Mouse (Mus musculus) heart, embryonic 11.5 days (tissue): ENCODE measurements at regions not wholly inside any gene's neighbourhood (a gene's known extent, or its start where the extent isn't known, plus 50 kb on each side); places are given as distances from the start of the nearest gene placed in this dataset.

ENCODE experiments used
- ATAC-seq: fragments of 200-750 bp; cut with Nextera tagmentation; replicated peaks from 2 replicates; pipeline ENCODE4 v1.8.0; 2017; ENCODE audit warnings: moderate library complexity; ENCODE audit not compliant: insufficient number of reproducible peaks, low FRiP score, low TSS enrichment
- H3K27ac ChIP-seq: fragments of 300-500 bp; sonication (generic); 2 replicates; pipeline ENCODE4 v1.5.1; 2014; ENCODE audit warnings: mild to moderate bottlenecking, low read depth, low read length
- H3K27me3 ChIP-seq: fragments of 300-500 bp; sonication (generic); 2 replicates; pipeline ENCODE4 v1.6.1; 2014; ENCODE audit warnings: mild to moderate bottlenecking, low read length, mixed read lengths; ENCODE audit not compliant: control insufficient read depth, insufficient read depth
- H3K36me3 ChIP-seq: fragments of 300-500 bp; sonication (generic); 2 replicates; pipeline ENCODE4 v1.6.1; 2014; ENCODE audit warnings: mild to moderate bottlenecking, low read length, moderate library complexity, mixed read lengths; ENCODE audit not compliant: control insufficient read depth, insufficient read depth
- H3K4me1 ChIP-seq: fragments of 300-500 bp; sonication (generic); 2 replicates; pipeline ENCODE4 v1.6.1; 2014; ENCODE audit warnings: low read length; ENCODE audit not compliant: control insufficient read depth, insufficient read depth
- H3K4me2 ChIP-seq: fragments of 300-500 bp; sonication (generic); 2 replicates; pipeline ENCODE4 v1.6.1; 2014; ENCODE audit warnings: mild to moderate bottlenecking, moderate library complexity
- H3K4me3 ChIP-seq: fragments of 300-500 bp; sonication (generic); 2 replicates; pipeline ENCODE4 v1.5.1; 2014; ENCODE audit warnings: low read depth, low read length
- H3K9ac ChIP-seq: fragments of 300-500 bp; sonication (generic); 2 replicates; pipeline ENCODE4 v1.6.1; 2014; ENCODE audit warnings: mild to moderate bottlenecking, low read depth, low read length, moderate library complexity
- H3K9me3 ChIP-seq: fragments of 300-500 bp; sonication (generic); replicated peaks from 2 replicates; pipeline ENCODE4 v1.6.1; 2016; ENCODE audit warnings: low read length; ENCODE audit not compliant: control insufficient read depth
- WGBS: fragments of 180-500 bp; shearing (Covaris S2); extraction: QIAGEN DNeasy Blood & Tissue Kit; methylation state at CpG from one replicate; pipeline ENCODE4 v1.1.7; 2014; ENCODE audit not compliant: insufficient replicate concordance; 5-methylcytosine and 5-hydroxymethylcytosine counted together

GRCm38 (mm10) chr5:64744041-64744440 is 59.1 kb upstream of the Klf3 start:
- no peak overlapping the region for H3K4me3 ChIP-seq
- H3K9ac ChIP-seq: no peak overlapping the region
- no peaks in the 10 kb centered on the region for H3K36me3 ChIP-seq
- H3K27me3 ChIP-seq: no peaks in the 10 kb centered on the region
- 85% methylated on average over 4 of the region's 4 CpGs for WGBS
- peaks cover 8% of the 10 kb centered on the region for H3K4me1 ChIP-seq
- no peaks in the 10 kb centered on the region for H3K9me3 ChIP-seq
- H3K27ac ChIP-seq: no peak overlapping the region
- ATAC-seq: no peak
- H3K4me2 ChIP-seq: no peak overlapping the region

GRCm38 (mm10) chr5:64744455-64744854 is 58.7 kb upstream of the Klf3 start:
- WGBS: 77% methylated on average over 5 of the region's 5 CpGs
- Histone ChIP-seq H3K27ac (no peak overlapping the region), H3K27me3 (no peaks in the 10 kb centered on the region), H3K9ac (no peak overlapping the region), H3K4me2 (no peak overlapping the region), H3K36me3 (no peaks in the 10 kb centered on the region), H3K9me3 (no peaks in the 10 kb centered on the region), H3K4me1 (peaks cover 4% of the 10 kb centered on the region), H3K4me3 (no peak overlapping the region)
- ATAC-seq: no peak

GRCm38 (mm10) chr5:64747461-64747860 is 55.7 kb upstream of the Klf3 start:
- no peaks in the 10 kb centered on the region for H3K9me3 ChIP-seq
- WGBS: 79% methylated on average over 1 of the region's 1 CpGs
- no peak overlapping the region for H3K27ac ChIP-seq
- H3K36me3 ChIP-seq: no peaks in the 10 kb centered on the region
- H3K4me3 ChIP-seq: no peak overlapping the region
- peaks cover 3% of the 10 kb centered on the region; the same call in 1 of the 2 replicates for H3K4me1 ChIP-seq
- no peak overlapping the region for H3K4me2 ChIP-seq
- no peak overlapping the region for H3K9ac ChIP-seq
- no peak for ATAC-seq
- no peaks in the 10 kb centered on the region for H3K27me3 ChIP-seq

- no peak overlapping the region for H3K27ac ChIP-seq
- ATAC-seq: no peak
- H3K9ac ChIP-seq: no peak overlapping the region
- no peaks in the 10 kb centered on the region for H3K9me3 ChIP-seq
- no peak overlapping the region for H3K4me3 ChIP-seq
- H3K4me2 ChIP-seq: no peak overlapping the region
- 76% methylated on average over 14 of the region's 14 CpGs for WGBS
- H3K4me1 ChIP-seq: peaks cover 3% of the 10 kb centered on the region; the same call in 1 of the 2 replicates
- no peaks in the 10 kb centered on the region for H3K27me3 ChIP-seq
- H3K36me3 ChIP-seq: no peaks in the 10 kb centered on the region
These were observed 53.6 kb upstream of the Klf3 start for GRCm38 (mm10) chr5:64749415-64750166.

- 85% methylated on average over 3 of the region's 3 CpGs for WGBS
- H3K9ac ChIP-seq: no peak overlapping the region
These were observed 52.8 kb upstream of the Klf3 start for GRCm38 (mm10) chr5:64750406-64750805.

GRCm38 (mm10) chr5:64750976-64751656 is 52.1 kb upstream of the Klf3 start:
- H3K36me3 ChIP-seq: no peaks in the 10 kb centered on the region
- no peak overlapping the region for H3K27ac ChIP-seq
- H3K4me3 ChIP-seq: no peak overlapping the region
- H3K9me3 ChIP-seq: no peaks in the 10 kb centered on the region; the same call in 1 of the 2 replicates
- H3K27me3 ChIP-seq: no peaks in the 10 kb centered on the region
- WGBS: 41% methylated on average over 7 of the region's 7 CpGs
- no peak overlapping the region for H3K4me2 ChIP-seq
- peaks cover 3% of the 10 kb centered on the region; the same call in 1 of the 2 replicates for H3K4me1 ChIP-seq
- no peak for ATAC-seq
- no peak overlapping the region for H3K9ac ChIP-seq

More at GRCm38 (mm10) chr5:64750406-64750805, 52.8 kb upstream of the Klf3 start:
- no peak for ATAC-seq
- H3K27me3 ChIP-seq: no peaks in the 10 kb centered on the region
- H3K4me3 ChIP-seq: no peak overlapping the region
- H3K36me3 ChIP-seq: no peaks in the 10 kb centered on the region
- H3K4me2 ChIP-seq: no peak overlapping the region
- no peaks in the 10 kb centered on the region; the same call in 1 of the 2 replicates for H3K9me3 ChIP-seq
- H3K4me1 ChIP-seq: peaks cover 3% of the 10 kb centered on the region; the same call in 1 of the 2 replicates
- no peak overlapping the region for H3K27ac ChIP-seq

- no peaks in the 10 kb centered on the region for H3K27me3 ChIP-seq
- no peak for ATAC-seq
- WGBS: 72% methylated on average over 7 of the region's 7 CpGs
- H3K4me1 ChIP-seq: peaks cover 3% of the 10 kb centered on the region; the same call in 1 of the 2 replicates
- no peak overlapping the region for H3K4me2 ChIP-seq
- no peaks in the 10 kb centered on the region; the same call in 1 of the 2 replicates for H3K9me3 ChIP-seq
- H3K4me3 ChIP-seq: no peak overlapping the region
- no peaks in the 10 kb centered on the region for H3K36me3 ChIP-seq
- no peak overlapping the region for H3K27ac ChIP-seq
- no peak overlapping the region for H3K9ac ChIP-seq
These were observed 49.9 kb upstream of the Klf3 start for GRCm38 (mm10) chr5:64753142-64753750.
